Mouse (Mus musculus) limb, embryonic 14.5 days (tissue): ENCODE results near the gene Ece2. TPM values are rescaled to one million over a fixed set of nuclear protein-coding genes. Genes with fewer than 3 reads are reported as not detected.

Source experiments
- ATAC-seq: fragments of 200-750 bp; cut with Nextera tagmentation; 2 replicates; pipeline ENCODE4 v1.8.0; 2017; ENCODE audit warnings: low read depth, moderate number of reproducible peaks, moderate TSS enrichment; ENCODE audit not compliant: low FRiP score
- DNase-seq: peaks from one replicate; pipeline ENCODE4 v3.0.0-alpha.2; 2015; ENCODE audit warnings: low spot score
- H3K27ac ChIP-seq: fragments of 300-500 bp; sonication (generic); replicated peaks from 2 replicates; pipeline ENCODE4 v1.5.1; 2014; ENCODE audit warnings: low read depth, mild to moderate bottlenecking, low read length, moderate library complexity, mixed read lengths
- H3K27me3 ChIP-seq: fragments of 300-500 bp; sonication (generic); 2 replicates; pipeline ENCODE4 v1.6.1; 2014; ENCODE audit warnings: low read length, mixed read lengths; ENCODE audit not compliant: control insufficient read depth, insufficient read depth
- H3K36me3 ChIP-seq: fragments of 300-500 bp; sonication (generic); 2 replicates; pipeline ENCODE4 v1.6.1; 2014; ENCODE audit warnings: mild to moderate bottlenecking, low read length, moderate library complexity, mixed read lengths; ENCODE audit not compliant: control insufficient read depth, insufficient read depth
- H3K4me1 ChIP-seq: fragments of 300-500 bp; sonication (generic); 2 replicates; pipeline ENCODE4 v1.6.1; 2014; ENCODE audit warnings: antibody characterized with exemption, low read length, mixed read lengths; ENCODE audit not compliant: control insufficient read depth, insufficient read depth
- H3K4me2 ChIP-seq: fragments of 300-500 bp; sonication (generic); replicated peaks from 2 replicates; pipeline ENCODE4 v1.6.1; 2014; ENCODE audit warnings: low read depth, mild to moderate bottlenecking, low read length, moderate library complexity; ENCODE audit not compliant: severe bottlenecking
- H3K4me3 ChIP-seq: fragments of 300-500 bp; sonication (generic); replicated peaks from 2 replicates; pipeline ENCODE4 v1.5.1; 2014; ENCODE audit warnings: low read length
- H3K9ac ChIP-seq: fragments of 300-500 bp; sonication (generic); 2 replicates; pipeline ENCODE4 v1.6.1; 2014; ENCODE audit warnings: mild to moderate bottlenecking, low read depth, low read length, moderate library complexity; ENCODE audit not compliant: severe bottlenecking
- H3K9me3 ChIP-seq: fragments of 300-500 bp; sonication (generic); 2 replicates; pipeline ENCODE4 v1.6.1; 2016; ENCODE audit warnings: low read length; ENCODE audit not compliant: control insufficient read depth
- POLR2A ChIP-seq: fragments of 200-500 bp; IDR thresholded peaks from 2 replicates; pipeline ENCODE4 v1.8.0; 2012; ENCODE audit warnings: inconsistent platforms, mild to moderate bottlenecking, moderate library complexity, borderline replicate concordance; ENCODE audit not compliant: insufficient read depth, insufficient read length; ENCODE audit errors: extremely low read depth
- WGBS: fragments of 180-500 bp; shearing (Covaris S2); extraction: QIAGEN DNeasy Blood & Tissue Kit; methylation state at CpG from one replicate; pipeline ENCODE4 v1.1.7; 2014; 5-methylcytosine and 5-hydroxymethylcytosine counted together
- polyA plus RNA-seq, 2 experiments: library from polyadenylated mRNA; depleted of rRNA in 1 of 2; stranded (reverse) in 1 of 2; unstranded in 1 of 2; fragments of >200 nt; fragmentation: Nextera tagmentation in 1 of 2; extraction: Ambion mirVana in 1 of 2; gene quantifications; 2 replicates each; pipeline versions ENCODE4 v1.2.1 to v1.2.3; 2012 to 2014

Ece2 gene
- polyA plus RNA-seq, 2 experiments: 3.9 to 15.8 TPM

- Histone ChIP-seq H3K4me2 (0 out of 2 replicates have a peak overlapping the region, but pooled peaks have one; percentile 17), H3K27ac (no peak overlapping the region), H3K9me3 (no peaks in the 10 kb centered on the region), H3K4me1 (peaks cover 17% of the 10 kb centered on the region), H3K27me3 (no peaks in the 10 kb centered on the region), H3K4me3 (no peak overlapping the region), H3K9ac (no peak overlapping the region), H3K36me3 (peaks cover 60% of the 10 kb centered on the region)
- no peak for DNase-seq
- no peak for TF ChIP-seq POLR2A
- WGBS: 90% methylated on average over 6 of the region's 6 CpGs
- no peak for ATAC-seq
Observed at GRCm38 (mm10) chr16:20675213-20675612, 45.6 kb downstream of the Ece2 start.

GRCm38 (mm10) chr16:20676702-20677101 lies 47.1 kb downstream of the Ece2 start:
- H3K4me1 ChIP-seq: peaks cover 17% of the 10 kb centered on the region
- 59% methylated on average over 4 of the region's 4 CpGs for WGBS
- TF ChIP-seq POLR2A: no peak
- peaks cover 75% of the 10 kb centered on the region for H3K36me3 ChIP-seq
- no peaks in the 10 kb centered on the region for H3K27me3 ChIP-seq
- no peaks in the 10 kb centered on the region for H3K9me3 ChIP-seq
- DNase-seq (no peak), ATAC-seq (no peak)
- H3K4me2 ChIP-seq: no peak overlapping the region
- H3K27ac ChIP-seq: no peak overlapping the region
- no peak overlapping the region for H3K9ac ChIP-seq
- H3K4me3 ChIP-seq: no peak overlapping the region

- Histone ChIP-seq H3K27ac (no peak overlapping the region), H3K4me2 (no peak overlapping the region), H3K4me3 (no peak overlapping the region), H3K9ac (no peak overlapping the region), H3K9me3 (no peaks in the 10 kb centered on the region), H3K4me1 (peaks cover 17% of the 10 kb centered on the region), H3K27me3 (no peaks in the 10 kb centered on the region), H3K36me3 (peaks cover 82% of the 10 kb centered on the region)
- TF ChIP-seq POLR2A: no peak
- DNase-seq (no peak), ATAC-seq (no peak)
- WGBS: 75% methylated on average over 5 of the region's 5 CpGs
Observed at GRCm38 (mm10) chr16:20677380-20677779, 47.8 kb downstream of the Ece2 start.

GRCm38 (mm10) chr16:20677974-20678675 lies 48.5 kb downstream of the Ece2 start:
- no peak overlapping the region for H3K4me3 ChIP-seq
- H3K27me3 ChIP-seq: no peaks in the 10 kb centered on the region
- 88% methylated on average over 10 of the region's 10 CpGs for WGBS
- H3K9ac ChIP-seq: no peak overlapping the region
- DNase-seq (no peak), ATAC-seq (no peak)
- no peak overlapping the region for H3K27ac ChIP-seq
- H3K4me1 ChIP-seq: peaks cover 17% of the 10 kb centered on the region
- H3K36me3 ChIP-seq: peaks cover 89% of the 10 kb centered on the region
- no peak for TF ChIP-seq POLR2A
- no peak overlapping the region for H3K4me2 ChIP-seq
- H3K9me3 ChIP-seq: no peaks in the 10 kb centered on the region

- Histone ChIP-seq H3K27me3 (no peaks in the 10 kb centered on the region), H3K4me1 (peaks cover 22% of the 10 kb centered on the region), H3K9me3 (no peaks in the 10 kb centered on the region), H3K9ac (no peak overlapping the region), H3K4me3 (no peak overlapping the region), H3K36me3 (peaks cover 69% of the 10 kb centered on the region), H3K27ac (no peak overlapping the region), H3K4me2 (no peak overlapping the region)
- 90% methylated on average over 3 of the region's 3 CpGs for WGBS
- no peak for TF ChIP-seq POLR2A
- no peak for ATAC-seq
- DNase-seq: no peak
Observed at GRCm38 (mm10) chr16:20690774-20691173, 61.1 kb downstream of the Ece2 start.
